Mouse (Mus musculus): ENCODE measurements around the gene Gm14124.
A peak's percentile ranks its signal among the peaks of the same experiment; 100 is the strongest.
"Not testable (repeated sequence)": the region's sequence is repeated elsewhere in the genome, so short reads cannot be mapped to it uniquely, and the experiment has no call there.

Gene Gm14124

GRCm38 (mm10) chr2:150257291-150257690, at the start of gene Gm14124:
Gm14124 (plus strand) TSS chr2:150257517.
- not testable (repeated sequence) for DNase-seq

DNA sequence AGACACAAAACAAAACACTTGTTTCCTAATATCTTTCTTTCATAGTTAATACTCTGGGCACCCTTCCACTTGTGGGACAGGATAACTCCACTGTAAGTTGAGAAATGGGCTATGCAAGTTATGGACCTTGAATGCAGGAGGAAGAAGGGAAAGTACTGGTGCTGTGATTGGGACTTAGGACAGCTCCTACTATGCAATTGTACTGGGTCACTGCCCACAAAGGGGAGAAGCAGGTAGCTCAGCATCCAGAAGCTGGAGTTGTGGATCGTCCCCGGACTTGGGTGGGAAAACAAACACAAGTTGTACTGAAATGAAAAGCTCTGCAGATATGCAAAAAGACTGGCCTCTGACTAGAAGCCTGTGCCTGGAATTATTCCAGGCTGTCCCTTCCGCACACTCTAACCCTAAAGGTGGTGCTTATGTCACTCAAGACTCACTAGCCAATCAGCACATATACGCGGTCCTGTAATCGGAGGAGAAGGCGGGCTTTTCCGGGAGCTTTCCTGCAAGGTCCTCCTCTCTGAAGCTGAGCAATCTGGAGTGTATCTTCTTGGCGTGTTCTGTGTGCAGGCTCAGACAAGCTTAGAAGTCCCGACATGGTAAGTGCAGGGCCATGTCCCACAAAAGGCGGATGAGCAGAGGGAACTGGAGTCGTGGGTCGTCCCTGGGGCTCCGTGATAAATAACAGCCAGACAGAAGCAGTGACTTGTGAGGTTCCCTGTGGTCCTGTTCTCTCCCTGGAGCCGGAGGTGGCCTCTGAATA, 39.5 kb upstream of the Gm14124 start, which contains the start of gene Zfp937:
Gene Zfp937, plus strand, starts transcription at position 474 of the 763 bp plus-strand sequence.
- peak; percentile 92 for DNase-seq

DNA sequence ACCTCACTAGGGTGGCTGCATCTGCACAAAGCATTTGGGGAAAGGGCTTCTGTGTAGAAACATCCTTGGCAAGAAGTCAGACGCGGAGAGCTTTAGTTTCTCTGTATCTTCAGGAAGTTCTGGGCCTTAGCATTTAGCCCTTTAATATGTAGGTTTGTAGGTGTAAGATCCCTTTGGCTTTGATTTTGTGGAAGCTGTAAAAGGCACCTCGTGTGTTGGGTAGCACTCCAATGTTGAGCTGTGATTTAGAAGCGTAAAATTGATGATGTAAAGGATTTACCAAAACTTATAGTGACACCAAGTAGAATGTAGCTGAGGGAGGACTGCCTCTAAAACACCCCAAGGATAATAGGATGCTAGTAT, 39.0 kb upstream of the Gm14124 start:
- DNase-seq, result not testable (repeated sequence)

- DNase-seq, result not testable (repeated sequence)
Measured at GRCm38 (mm10) chr2:150223263-150223662, 34.1 kb upstream of the Gm14124 start.

GRCm38 (mm10) chr2:150243211-150243610, 14.1 kb upstream of the Gm14124 start:
- peak; percentile 23 for DNase-seq

- not testable (repeated sequence) for DNase-seq
Measured at GRCm38 (mm10) chr2:150255491-150255890, 1.8 kb upstream of the Gm14124 start, which contains the start of gene Gm21994. Gm21994 (minus strand) TSS chr2:150255591.

DNA sequence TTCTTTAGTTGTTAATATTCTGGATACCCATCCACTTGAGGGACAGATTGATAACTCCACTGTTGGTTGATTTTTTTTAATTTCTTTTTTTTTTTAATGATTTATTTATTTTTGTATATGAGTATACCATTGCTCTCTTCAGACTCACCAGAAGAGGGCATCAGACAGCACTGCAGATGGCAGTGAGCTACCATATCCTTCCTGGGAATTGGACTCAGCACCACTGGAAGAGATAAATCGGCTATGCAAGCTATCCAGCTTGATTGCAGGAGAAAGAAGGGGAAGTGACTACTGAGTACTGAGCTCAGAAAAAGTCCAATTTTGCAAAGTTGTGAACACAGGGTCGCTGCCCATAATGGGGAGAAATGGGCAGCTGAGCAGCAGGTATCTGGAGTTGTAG, 456 bp upstream of the Gm14124 start:
- DNase-seq, result not testable (repeated sequence)

GRCm38 (mm10) chr2:150293669-150294068, 36.4 kb downstream of the Gm14124 start:
- DNase-seq, result no peak

DNA sequence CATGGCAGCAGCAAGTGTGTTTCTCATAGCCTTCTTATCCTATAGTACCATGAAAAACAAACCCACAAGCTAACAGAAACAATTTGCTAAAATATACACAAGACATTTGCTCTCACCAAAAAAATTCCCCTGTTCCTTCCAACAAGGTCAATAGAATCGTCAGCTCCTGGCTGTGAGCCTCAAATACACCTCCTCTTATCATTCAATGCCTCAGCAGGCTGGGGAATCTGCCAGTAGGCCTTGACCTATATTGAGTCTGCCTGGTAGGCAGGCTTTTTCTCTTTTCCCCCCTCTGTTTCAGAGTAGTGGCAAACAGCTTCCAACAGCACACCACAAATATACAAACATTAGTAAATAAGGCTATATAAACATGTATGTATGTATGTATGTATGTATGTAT, 41.8 kb downstream of the Gm14124 start:
- DNase-seq, result no peak

DNA sequence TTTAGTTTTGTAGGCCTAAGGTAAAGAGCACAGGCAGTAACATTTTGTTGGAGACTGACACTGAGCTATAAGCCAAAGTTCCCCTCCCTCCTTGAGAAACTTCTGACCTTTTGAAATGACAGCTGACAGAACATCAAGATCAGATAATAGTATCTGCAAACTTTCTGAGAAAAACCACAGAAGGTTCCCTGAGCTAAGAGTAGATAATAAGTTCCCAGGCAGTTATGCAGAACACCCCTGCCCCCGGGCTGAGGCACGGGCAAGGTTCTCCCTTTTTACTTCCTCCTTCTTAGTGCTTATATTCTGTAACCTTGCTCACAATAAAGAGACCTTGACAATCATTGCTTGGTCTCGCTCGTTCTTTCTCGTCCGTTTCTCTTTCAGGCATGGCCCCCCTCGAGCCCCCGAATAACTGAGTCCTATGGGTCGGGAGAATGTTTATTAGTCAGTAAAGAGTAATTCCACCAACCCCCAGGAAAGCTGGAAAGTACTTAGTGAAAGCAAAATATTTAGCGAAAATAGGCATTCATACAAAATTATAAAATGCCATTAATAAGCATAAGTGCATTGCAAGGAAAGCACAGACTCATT, 50.0 kb downstream of the Gm14124 start:
- no peak for DNase-seq

- peak; percentile 93 for DNase-seq
Measured at GRCm38 (mm10) chr2:150310952-150311884, 53.9 kb downstream of the Gm14124 start.

DNA sequence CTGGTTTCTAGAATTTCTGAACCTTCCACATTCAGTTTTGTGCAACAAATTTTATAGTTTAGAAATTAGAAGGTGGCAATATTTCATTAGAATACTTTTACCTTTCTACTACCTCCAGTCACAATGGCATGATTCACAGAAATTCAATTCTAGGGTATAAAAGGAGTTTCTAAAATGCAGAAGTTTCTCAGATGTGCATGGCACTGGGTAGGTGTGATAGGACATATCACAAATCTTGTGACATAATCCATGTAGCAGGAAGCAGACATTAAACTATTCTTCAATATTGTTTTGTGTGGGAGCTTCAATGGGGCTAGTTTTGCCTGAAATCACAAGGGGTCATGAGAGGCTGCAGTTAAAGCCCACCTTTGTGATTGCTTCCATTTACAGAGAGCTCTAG, 58.8 kb downstream of the Gm14124 start:
- DNase-seq, result no peak

DNA sequence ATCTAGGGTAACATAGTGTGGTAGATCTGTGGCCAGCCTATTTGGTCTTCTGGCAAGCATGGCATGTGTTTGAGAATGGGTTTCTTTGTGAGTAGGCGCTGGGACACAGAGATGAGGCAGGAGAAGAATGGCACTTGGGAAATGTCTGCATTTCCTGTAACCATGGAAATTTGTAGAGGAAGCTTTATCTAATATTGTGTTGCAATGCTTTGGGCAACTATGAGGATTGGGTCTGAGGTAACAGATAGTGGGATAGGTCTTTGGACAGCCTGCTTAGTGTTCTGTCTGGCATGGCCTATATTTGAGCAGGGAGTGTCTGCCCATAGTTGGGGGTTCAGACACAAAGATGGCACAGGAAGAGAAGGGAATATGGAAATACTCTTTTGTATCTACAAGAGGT, 61.7 kb downstream of the Gm14124 start:
- no peak for DNase-seq

Measured in kidney, adult 11 months (tissue).